Mouse (Mus musculus): ENCODE results near the gene 1190007I07Rik. TPM values are rescaled to one million over a fixed set of nuclear protein-coding genes. Genes with fewer than 3 reads are reported as not detected.

Gene 1190007I07Rik
- polyA plus RNA-seq (2016; fragmentation: Nextera tagmentation; extraction: Ambion mirVana), result 35.7 and 40.6 TPM in 2 replicates

GRCm38 (mm10) chr10:82622671-82623552, at the start of gene 1190007I07Rik:
Gene 1190007I07Rik, minus strand, starts transcription at chr10:82623228.
- no peaks in the 10 kb centered on the region for H3K27me3 ChIP-seq
- peak within 1 kb of the TSS; percentile 72 for H3K4me3 ChIP-seq (replicated peaks)
- ATAC-seq (ENCODE audit: low FRiP score), result peak; percentile 90
- H3K9ac ChIP-seq, result peak within 1 kb of the TSS; percentile 75
- 0 out of 2 replicates have a peak, but pooled peaks cover 5% of the 10 kb centered on the region for H3K36me3 ChIP-seq (replicated peaks)
- H3K9me3 ChIP-seq, result no peaks in the 10 kb centered on the region
- H3K4me2 ChIP-seq, result peak within 1 kb of the TSS; percentile 59
- peak within 1 kb of the TSS; percentile 84 for H3K27ac ChIP-seq
- under 1% methylated on average over 56 of the region's 61 CpGs for WGBS
- H3K4me1 ChIP-seq, result peaks cover 6% of the 10 kb centered on the region

- Histone ChIP-seq H3K4me2 (no peak overlapping the region), H3K9me3 (no peaks in the 10 kb centered on the region), H3K36me3 (replicated peaks) (no peaks in the 10 kb centered on the region), H3K27me3 (no peaks in the 10 kb centered on the region), H3K4me3 (replicated peaks) (no peak overlapping the region), H3K27ac (no peak overlapping the region), H3K4me1 (peaks cover 6% of the 10 kb centered on the region; the same call in 1 of the 2 replicates), H3K9ac (no peak overlapping the region)
- 84% methylated on average over 6 of the region's 6 CpGs for WGBS
- ATAC-seq (ENCODE audit: low FRiP score), result no peak
These were observed 47.2 kb upstream of the 1190007I07Rik start for GRCm38 (mm10) chr10:82670205-82670604.

- peak overlapping the region; percentile 7; the same call in 1 of the 2 replicates for H3K4me3 ChIP-seq (replicated peaks)
- WGBS, result 21% methylated on average over 22 of the region's 22 CpGs
- H3K4me1 ChIP-seq, result peaks cover 6% of the 10 kb centered on the region; the same call in 1 of the 2 replicates
- peak overlapping the region; percentile 34; the same call in 1 of the 2 replicates for H3K4me2 ChIP-seq
- ATAC-seq (ENCODE audit: low FRiP score), result peak; percentile 89
- H3K27me3 ChIP-seq, result no peaks in the 10 kb centered on the region
- H3K27ac ChIP-seq, result no peak overlapping the region
- no peaks in the 10 kb centered on the region for H3K9me3 ChIP-seq
- no peaks in the 10 kb centered on the region for H3K36me3 ChIP-seq (replicated peaks)
- 0 out of 2 replicates have a peak overlapping the region, but pooled peaks have one; percentile 12 for H3K9ac ChIP-seq
These were observed 43.6 kb upstream of the 1190007I07Rik start for GRCm38 (mm10) chr10:82666436-82667234.

- no peak overlapping the region for H3K4me3 ChIP-seq (replicated peaks)
- no peaks in the 10 kb centered on the region for H3K27me3 ChIP-seq
- no peak overlapping the region for H3K27ac ChIP-seq
- no peaks in the 10 kb centered on the region for H3K9me3 ChIP-seq
- ATAC-seq (ENCODE audit: low FRiP score), result no peak
- peaks cover 6% of the 10 kb centered on the region; the same call in 1 of the 2 replicates for H3K4me1 ChIP-seq
- H3K9ac ChIP-seq, result no peak overlapping the region
- H3K4me2 ChIP-seq, result no peak overlapping the region
- H3K36me3 ChIP-seq (replicated peaks), result no peaks in the 10 kb centered on the region
- WGBS, result 56% methylated on average over 3 of the region's 3 CpGs
These were observed 42.9 kb upstream of the 1190007I07Rik start for GRCm38 (mm10) chr10:82665951-82666350.

- Histone ChIP-seq H3K9me3 (no peaks in the 10 kb centered on the region), H3K9ac (no peak overlapping the region), H3K4me3 (replicated peaks) (no peak overlapping the region), H3K4me1 (peaks cover 6% of the 10 kb centered on the region; the same call in 1 of the 2 replicates), H3K4me2 (no peak overlapping the region), H3K27ac (no peak overlapping the region), H3K36me3 (replicated peaks) (no peaks in the 10 kb centered on the region), H3K27me3 (no peaks in the 10 kb centered on the region)
- no peak for ATAC-seq (ENCODE audit: low FRiP score)
- 88% methylated on average over 2 of the region's 2 CpGs for WGBS
These were observed 40.3 kb upstream of the 1190007I07Rik start for GRCm38 (mm10) chr10:82663289-82663688.

GRCm38 (mm10) chr10:82662267-82662990, 39.4 kb upstream of the 1190007I07Rik start:
- 87% methylated on average over 14 of the region's 14 CpGs for WGBS
- no peak overlapping the region for H3K9ac ChIP-seq
- H3K4me1 ChIP-seq, result peaks cover 6% of the 10 kb centered on the region; the same call in 1 of the 2 replicates
- H3K36me3 ChIP-seq (replicated peaks), result no peaks in the 10 kb centered on the region
- no peaks in the 10 kb centered on the region for H3K9me3 ChIP-seq
- H3K27me3 ChIP-seq, result no peaks in the 10 kb centered on the region
- ATAC-seq (ENCODE audit: low FRiP score), result no peak
- no peak overlapping the region for H3K4me3 ChIP-seq (replicated peaks)
- H3K4me2 ChIP-seq, result no peak overlapping the region
- no peak overlapping the region for H3K27ac ChIP-seq

GRCm38 (mm10) chr10:82661820-82662219, 38.8 kb upstream of the 1190007I07Rik start:
- Histone ChIP-seq H3K9ac (no peak overlapping the region), H3K27ac (no peak overlapping the region), H3K4me3 (replicated peaks) (no peak overlapping the region), H3K4me1 (peaks cover 6% of the 10 kb centered on the region; the same call in 1 of the 2 replicates), H3K9me3 (no peaks in the 10 kb centered on the region), H3K4me2 (no peak overlapping the region), H3K27me3 (no peaks in the 10 kb centered on the region), H3K36me3 (replicated peaks) (no peaks in the 10 kb centered on the region)
- WGBS, result 89% methylated on average over 8 of the region's 8 CpGs
- no peak for ATAC-seq (ENCODE audit: low FRiP score)

GRCm38 (mm10) chr10:82654581-82654980, 31.6 kb upstream of the 1190007I07Rik start:
- Histone ChIP-seq H3K27me3 (no peaks in the 10 kb centered on the region), H3K4me1 (no peaks in the 10 kb centered on the region), H3K36me3 (replicated peaks) (peaks cover 22% of the 10 kb centered on the region), H3K4me3 (replicated peaks) (no peak overlapping the region), H3K27ac (no peak overlapping the region), H3K9me3 (no peaks in the 10 kb centered on the region), H3K9ac (no peak overlapping the region), H3K4me2 (no peak overlapping the region)
- no peak for ATAC-seq (ENCODE audit: low FRiP score)
- WGBS, result 79% methylated on average over 3 of the region's 3 CpGs

- 78% methylated on average over 5 of the region's 5 CpGs for WGBS
- Histone ChIP-seq H3K4me2 (no peak overlapping the region), H3K27ac (no peak overlapping the region), H3K36me3 (replicated peaks) (peaks cover 29% of the 10 kb centered on the region), H3K27me3 (no peaks in the 10 kb centered on the region), H3K9me3 (no peaks in the 10 kb centered on the region), H3K9ac (no peak overlapping the region), H3K4me3 (replicated peaks) (no peak overlapping the region), H3K4me1 (no peaks in the 10 kb centered on the region)
- ATAC-seq (ENCODE audit: low FRiP score), result no peak
These were observed 29.6 kb upstream of the 1190007I07Rik start for GRCm38 (mm10) chr10:82652625-82653024.

- Histone ChIP-seq H3K27me3 (no peaks in the 10 kb centered on the region), H3K36me3 (replicated peaks) (peaks cover 42% of the 10 kb centered on the region), H3K9me3 (no peaks in the 10 kb centered on the region), H3K4me3 (replicated peaks) (no peak overlapping the region), H3K4me2 (no peak overlapping the region), H3K9ac (no peak overlapping the region), H3K4me1 (no peaks in the 10 kb centered on the region), H3K27ac (no peak overlapping the region)
- ATAC-seq (ENCODE audit: low FRiP score), result no peak
- 93% methylated on average over 5 of the region's 5 CpGs for WGBS
These were observed 28.2 kb upstream of the 1190007I07Rik start for GRCm38 (mm10) chr10:82651221-82651620.

GRCm38 (mm10) chr10:82647205-82647811, 24.3 kb upstream of the 1190007I07Rik start:
- Histone ChIP-seq H3K4me2 (no peak overlapping the region), H3K9me3 (no peaks in the 10 kb centered on the region), H3K36me3 (replicated peaks) (peaks cover 80% of the 10 kb centered on the region), H3K27me3 (no peaks in the 10 kb centered on the region), H3K4me1 (no peaks in the 10 kb centered on the region), H3K4me3 (replicated peaks) (no peak overlapping the region), H3K9ac (no peak overlapping the region), H3K27ac (no peak overlapping the region)
- ATAC-seq (ENCODE audit: low FRiP score), result no peak
- 95% methylated on average over 17 of the region's 17 CpGs for WGBS
